Mouse (Mus musculus): Measurements from ENCODE around the gene Clcc1. TPM values are rescaled to one million over a fixed set of nuclear protein-coding genes. Genes with fewer than 3 reads are reported as not detected.

Clcc1 gene
- polyA plus RNA-seq (2012; rRNA removed; ENCODE audit: low replicate concordance): 28.8 and 47.1 TPM in 2 replicates

GRCm38 (mm10) chr3:108653710-108654379 lies at the start of gene Clcc1:
Gene Clcc1, plus strand, starts transcription at chr3:108653913.

GRCm38 (mm10) chr3:108722036-108722872 lies 68.5 kb downstream of the Clcc1 start, which contains the start of gene Gpsm2:
Gene Gpsm2, minus strand, starts transcription at chr3:108722309.

Other genes starting within 250 kb of the Clcc1 start
- gene Celsr2, start 238.4 kb upstream of the Clcc1 start, polyA plus RNA-seq (2012; rRNA removed; ENCODE audit: low replicate concordance): 5.4 and 20.9 TPM in 2 replicates
- gene Sars, start 208.7 kb upstream of the Clcc1 start, polyA plus RNA-seq (2012; rRNA removed; ENCODE audit: low replicate concordance): 41.3 and 52.4 TPM in 2 replicates
- 0.29 and 0.37 TPM in 2 replicates for gene 1700013F07Rik, start 119.8 kb upstream of the Clcc1 start, polyA plus RNA-seq (2012; rRNA removed; ENCODE audit: low replicate concordance)
- 0.04 and 1.9 TPM in 2 replicates for gene 5330417C22Rik, start 117.4 kb upstream of the Clcc1 start, polyA plus RNA-seq (2012; rRNA removed; ENCODE audit: low replicate concordance)
- gene Tmem167b, start 91.4 kb upstream of the Clcc1 start, polyA plus RNA-seq (2012; rRNA removed; ENCODE audit: low replicate concordance): 6.8 and 10.8 TPM in 2 replicates
- gene Taf13, start 82.2 kb upstream of the Clcc1 start, polyA plus RNA-seq (2012; rRNA removed; ENCODE audit: low replicate concordance): 3.9 and 7.2 TPM in 2 replicates
- gene Wdr47, start 62.6 kb upstream of the Clcc1 start, polyA plus RNA-seq (2012; rRNA removed; ENCODE audit: low replicate concordance): 7.1 and 8.7 TPM in 2 replicates
- gene Gpsm2, start 68.4 kb downstream of the Clcc1 start, polyA plus RNA-seq (2012; rRNA removed; ENCODE audit: low replicate concordance): 1.9 and 18.5 TPM in 2 replicates
- gene Aknad1, start 85.7 kb downstream of the Clcc1 start, polyA plus RNA-seq (2012; rRNA removed; ENCODE audit: low replicate concordance): 0.09 and 0.42 TPM in 2 replicates
- gene Stxbp3, start 186.6 kb downstream of the Clcc1 start, polyA plus RNA-seq (2012; rRNA removed; ENCODE audit: low replicate concordance): 15.4 and 16.0 TPM in 2 replicates
- gene Fndc7, start 236.1 kb downstream of the Clcc1 start, polyA plus RNA-seq (2012; rRNA removed; ENCODE audit: low replicate concordance): 0.43 and 0.93 TPM in 2 replicates

Data from subcutaneous adipose tissue, adult 2 months (tissue).